Mouse (Mus musculus): ENCODE data around the gene Slc12a1.

- TF ChIP-seq CTCF (conservative IDR thresholded peaks at IDR 0.05; ENCODE audit: low read length) (0 out of 2 replicates have a peak, but pooled peaks have one; percentile 26), POU5F1 (IDR thresholded peaks at IDR 0.05; ENCODE audit: borderline replicate concordance, low read length) (no peak), NANOG (IDR thresholded peaks at IDR 0.05; ENCODE audit: borderline replicate concordance, low read length) (no peak)
Measured at GRCm38 (mm10) chr2:125252275-125252674, 100.0 kb downstream of the Slc12a1 start.
